Mouse (Mus musculus) hindbrain, postnatal 0 days (tissue): ENCODE measurements around the gene Tmem115. TPM values are rescaled to one million over a fixed set of nuclear protein-coding genes. Genes with fewer than 3 reads are reported as not detected.

Source experiments
- ATAC-seq: fragments of 200-750 bp; cut with Nextera tagmentation; 2 replicates; pipeline ENCODE4 v1.8.0; 2017; ENCODE audit warnings: mild to moderate bottlenecking, moderate TSS enrichment, moderate library complexity
- DNase-seq: peaks from one replicate; pipeline ENCODE4 v3.0.0-alpha.2; 2015; ENCODE audit warnings: low spot score
- H3K27ac ChIP-seq: fragments of 300-500 bp; sonication (generic); 2 replicates; pipeline ENCODE4 v1.5.1; 2014; ENCODE audit warnings: mild to moderate bottlenecking
- H3K27me3 ChIP-seq: fragments of 300-500 bp; sonication (generic); 2 replicates; pipeline ENCODE4 v1.6.1; 2014; ENCODE audit warnings: low read length, mixed read lengths; ENCODE audit not compliant: insufficient read depth
- H3K36me3 ChIP-seq: fragments of 300-500 bp; sonication (generic); 2 replicates; pipeline ENCODE4 v1.6.1; 2014; ENCODE audit warnings: low read length, mixed read lengths; ENCODE audit not compliant: insufficient read depth
- H3K4me1 ChIP-seq: fragments of 300-500 bp; sonication (generic); 2 replicates; pipeline ENCODE4 v1.6.1; 2014; ENCODE audit warnings: antibody characterized with exemption, low read length, mixed read lengths; ENCODE audit not compliant: insufficient read depth
- H3K4me2 ChIP-seq: fragments of 300-500 bp; sonication (generic); 2 replicates; pipeline ENCODE4 v1.6.1; 2014; ENCODE audit warnings: low read depth, mild to moderate bottlenecking, low read length, moderate library complexity, mixed read lengths
- H3K4me3 ChIP-seq: fragments of 300-500 bp; sonication (generic); 2 replicates; pipeline ENCODE4 v1.5.1; 2014; ENCODE audit warnings: low read length
- H3K9ac ChIP-seq: fragments of 300-500 bp; sonication (generic); replicated peaks from 2 replicates; pipeline ENCODE4 v1.6.1; 2014; ENCODE audit warnings: mild to moderate bottlenecking, low read length, moderate library complexity, mixed read lengths
- H3K9me3 ChIP-seq: fragments of 300-500 bp; sonication (generic); 2 replicates; pipeline ENCODE4 v1.6.1; 2016; ENCODE audit warnings: low read length, mixed read lengths
- CTCF ChIP-seq: IDR thresholded peaks from 2 replicates; pipeline ENCODE4 v1.5.1; 2016; ENCODE audit warnings: antibody characterized with exemption, control low read depth, low read depth
- WGBS: fragments of 180-500 bp; shearing (Covaris S2); extraction: QIAGEN DNeasy Blood & Tissue Kit; methylation state at CpG from one replicate; pipeline ENCODE4 v1.1.7; 2014; 5-methylcytosine and 5-hydroxymethylcytosine counted together
- polyA plus RNA-seq: library from polyadenylated mRNA; unstranded; fragments of >200 nt; fragmentation: Nextera tagmentation; extraction: Ambion mirVana; gene quantifications from 2 replicates; pipeline ENCODE4 v1.2.1, GENCODE M21; 2015
- total RNA-seq: library from RNA; depleted of rRNA; stranded (reverse); fragments of >200 nt; gene quantifications from 2 replicates; pipeline ENCODE4 v1.2.3, GENCODE M21; 2014

Tmem115 gene
- total and polyA plus RNA-seq, 2 experiments from 2014 or later = 52.3 to 72.6 TPM

GRCm38 (mm10) chr9:107547957-107548356 is 14.2 kb downstream of the Tmem115 start:
- 83% methylated on average over 5 of the region's 5 CpGs for WGBS
- H3K36me3 ChIP-seq = no peaks in the 10 kb centered on the region; the same call in 1 of the 2 replicates
- no peak overlapping the region for H3K4me2 ChIP-seq
- 0 out of 2 replicates have a peak, but pooled peaks cover 7% of the 10 kb centered on the region for H3K27me3 ChIP-seq
- H3K9me3 ChIP-seq = no peaks in the 10 kb centered on the region
- H3K9ac ChIP-seq = no peak overlapping the region
- ATAC-seq (no peak), DNase-seq (no peak)
- no peak overlapping the region for H3K27ac ChIP-seq
- TF ChIP-seq CTCF = no peak
- no peak overlapping the region for H3K4me3 ChIP-seq
- peaks cover 23% of the 10 kb centered on the region for H3K4me1 ChIP-seq

- H3K36me3 ChIP-seq = no peaks in the 10 kb centered on the region; the same call in 1 of the 2 replicates
- H3K4me3 ChIP-seq = no peak overlapping the region
- no peak for TF ChIP-seq CTCF
- peaks cover 28% of the 10 kb centered on the region for H3K4me1 ChIP-seq
- no peaks in the 10 kb centered on the region for H3K9me3 ChIP-seq
- no peak for DNase-seq
- no peak overlapping the region for H3K27ac ChIP-seq
- 0 out of 2 replicates have a peak, but pooled peaks cover 7% of the 10 kb centered on the region for H3K27me3 ChIP-seq
- no peak overlapping the region for H3K9ac ChIP-seq
- WGBS = 90% methylated on average over 10 of the region's 10 CpGs
- no peak for ATAC-seq
- no peak overlapping the region for H3K4me2 ChIP-seq
These were observed 15.1 kb downstream of the Tmem115 start for GRCm38 (mm10) chr9:107548820-107549219.

GRCm38 (mm10) chr9:107549297-107550074 is 15.7 kb downstream of the Tmem115 start:
- no peak overlapping the region for H3K27ac ChIP-seq
- no peak overlapping the region for H3K4me3 ChIP-seq
- no peak for DNase-seq
- no peaks in the 10 kb centered on the region for H3K9me3 ChIP-seq
- TF ChIP-seq CTCF = no peak
- H3K9ac ChIP-seq = no peak overlapping the region
- no peak for ATAC-seq
- WGBS = 85% methylated on average over 20 of the region's 20 CpGs
- H3K4me2 ChIP-seq = no peak overlapping the region
- no peaks in the 10 kb centered on the region; the same call in 1 of the 2 replicates for H3K36me3 ChIP-seq
- peaks cover 30% of the 10 kb centered on the region for H3K4me1 ChIP-seq
- H3K27me3 ChIP-seq = 0 out of 2 replicates have a peak, but pooled peaks cover 7% of the 10 kb centered on the region

GRCm38 (mm10) chr9:107550491-107551116 is 16.9 kb downstream of the Tmem115 start:
- Histone ChIP-seq H3K27me3 (0 out of 2 replicates have a peak, but pooled peaks cover 7% of the 10 kb centered on the region), H3K9ac (no peak overlapping the region), H3K4me3 (0 out of 2 replicates have a peak overlapping the region, but pooled peaks have one; percentile 29), H3K9me3 (no peaks in the 10 kb centered on the region), H3K4me1 (peaks cover 31% of the 10 kb centered on the region), H3K36me3 (no peaks in the 10 kb centered on the region), H3K27ac (no peak overlapping the region), H3K4me2 (peak overlapping the region; percentile 58)
- DNase-seq (no peak), ATAC-seq (no peak)
- no peak for TF ChIP-seq CTCF
- whole genome bisulfite sequencing = 42% methylated on average over 22 of the region's 23 CpGs

- peaks cover 38% of the 10 kb centered on the region for H3K4me1 ChIP-seq
- DNase-seq = peak; percentile 39
- no peak; the same call in 1 of the 2 replicates for TF ChIP-seq CTCF
- H3K4me2 ChIP-seq = peak within 1 kb of the TSS; percentile 58
- H3K36me3 ChIP-seq = no peaks in the 10 kb centered on the region
- no peak for ATAC-seq
- H3K9me3 ChIP-seq = no peaks in the 10 kb centered on the region
- H3K27ac ChIP-seq = peak within 1 kb of the TSS; percentile 23; the same call in 1 of the 2 replicates
- peak within 1 kb of the TSS; percentile 29 for H3K4me3 ChIP-seq
- 5% methylated on average over 63 of the region's 63 CpGs for WGBS
- 0 out of 2 replicates have a peak, but pooled peaks cover 7% of the 10 kb centered on the region for H3K27me3 ChIP-seq
- H3K9ac ChIP-seq = peak within 1 kb of the TSS; percentile 31
These were observed 17.6 kb downstream of the Tmem115 start, which contains the start of gene Rassf1 for GRCm38 (mm10) chr9:107551117-107551889. Gene Rassf1, plus strand, starts transcription at chr9:107551555.

- no peak for ATAC-seq
- H3K9ac ChIP-seq = peak overlapping the region; percentile 31
- peaks cover under 1% of the 10 kb centered on the region; the same call in 1 of the 2 replicates for H3K36me3 ChIP-seq
- peak overlapping the region; percentile 23; the same call in 1 of the 2 replicates for H3K27ac ChIP-seq
- no peak for TF ChIP-seq CTCF
- peak overlapping the region; percentile 58 for H3K4me2 ChIP-seq
- WGBS = 19% methylated on average over 8 of the region's 8 CpGs
- no peak for DNase-seq
- H3K9me3 ChIP-seq = no peaks in the 10 kb centered on the region
- peak overlapping the region; percentile 29 for H3K4me3 ChIP-seq
- peaks cover 40% of the 10 kb centered on the region for H3K4me1 ChIP-seq
- H3K27me3 ChIP-seq = 0 out of 2 replicates have a peak, but pooled peaks cover 7% of the 10 kb centered on the region
These were observed 18.2 kb downstream of the Tmem115 start for GRCm38 (mm10) chr9:107551890-107552355.
